Mouse (Mus musculus): Measurements from ENCODE around the gene Fxyd3. TPM values are rescaled to one million over a fixed set of nuclear protein-coding genes. Genes with fewer than 3 reads are reported as not detected.

The Fxyd3 gene
- polyA plus RNA-seq, 1 experiment = 0.64 TPM

- Histone ChIP-seq H3K27me3 (ENCODE audit: control insufficient read depth, insufficient read depth, low read length) (no peaks in the 10 kb centered on the region; the same call in 1 of the 2 replicates), H3K36me3 (ENCODE audit: control insufficient read depth, insufficient read depth, low read length) (no peaks in the 10 kb centered on the region), H3K27ac (ENCODE audit: control insufficient read depth, insufficient read depth, low read depth, low read length) (no peak overlapping the region), H3K4me1 (ENCODE audit: control insufficient read depth, insufficient read depth, low read length) (peaks cover 10% of the 10 kb centered on the region), H3K4me3 (ENCODE audit: control insufficient read depth, low read depth, low read length) (no peak overlapping the region)
- TF ChIP-seq CTCF (IDR thresholded peaks at IDR 0.05; ENCODE audit: control insufficient read depth, insufficient read depth, insufficient replicate concordance, low read depth, low read length) (no peak), POLR2A (IDR thresholded peaks at IDR 0.05; ENCODE audit: control insufficient read depth, low read depth, low read length) (no peak)
Observed at GRCm38 (mm10) chr7:31117465-31117864, 41.0 kb upstream of the Fxyd3 start.

GRCm38 (mm10) chr7:31116721-31117145 lies 40.2 kb upstream of the Fxyd3 start:
- Histone ChIP-seq H3K4me1 (ENCODE audit: control insufficient read depth, insufficient read depth, low read length) (peaks cover 10% of the 10 kb centered on the region), H3K36me3 (ENCODE audit: control insufficient read depth, insufficient read depth, low read length) (no peaks in the 10 kb centered on the region), H3K4me3 (ENCODE audit: control insufficient read depth, low read depth, low read length) (no peak overlapping the region), H3K27ac (ENCODE audit: control insufficient read depth, insufficient read depth, low read depth, low read length) (no peak overlapping the region), H3K27me3 (ENCODE audit: control insufficient read depth, insufficient read depth, low read length) (no peaks in the 10 kb centered on the region; the same call in 1 of the 2 replicates)
- TF ChIP-seq CTCF (IDR thresholded peaks at IDR 0.05; ENCODE audit: control insufficient read depth, insufficient read depth, insufficient replicate concordance, low read depth, low read length) (no peak), POLR2A (IDR thresholded peaks at IDR 0.05; ENCODE audit: control insufficient read depth, low read depth, low read length) (no peak)

- H3K36me3 ChIP-seq (ENCODE audit: control insufficient read depth, insufficient read depth, low read length) = no peaks in the 10 kb centered on the region
- H3K4me1 ChIP-seq (ENCODE audit: control insufficient read depth, insufficient read depth, low read length) = peaks cover 10% of the 10 kb centered on the region
- no peak overlapping the region for H3K27ac ChIP-seq (ENCODE audit: control insufficient read depth, insufficient read depth, low read depth, low read length)
- TF ChIP-seq POLR2A (IDR thresholded peaks at IDR 0.05; ENCODE audit: control insufficient read depth, low read depth, low read length) (no peak), CTCF (IDR thresholded peaks at IDR 0.05; ENCODE audit: control insufficient read depth, insufficient read depth, insufficient replicate concordance, low read depth, low read length) (no peak)
- no peak overlapping the region; the same call in 1 of the 2 replicates for H3K4me3 ChIP-seq (ENCODE audit: control insufficient read depth, low read depth, low read length)
- no peaks in the 10 kb centered on the region; the same call in 1 of the 2 replicates for H3K27me3 ChIP-seq (ENCODE audit: control insufficient read depth, insufficient read depth, low read length)
Observed at GRCm38 (mm10) chr7:31115587-31116043, 39.1 kb upstream of the Fxyd3 start.

- no peaks in the 10 kb centered on the region for H3K36me3 ChIP-seq (ENCODE audit: control insufficient read depth, insufficient read depth, low read length)
- TF ChIP-seq CTCF (IDR thresholded peaks at IDR 0.05; ENCODE audit: control insufficient read depth, insufficient read depth, insufficient replicate concordance, low read depth, low read length) = no peak
- no peak for TF ChIP-seq POLR2A (IDR thresholded peaks at IDR 0.05; ENCODE audit: control insufficient read depth, low read depth, low read length)
- H3K4me1 ChIP-seq (ENCODE audit: control insufficient read depth, insufficient read depth, low read length) = peaks cover 10% of the 10 kb centered on the region
- H3K4me3 ChIP-seq (ENCODE audit: control insufficient read depth, low read depth, low read length) = no peak within 1 kb of the TSS; the same call in 1 of the 2 replicates
- no peak within 1 kb of the TSS for H3K27ac ChIP-seq (ENCODE audit: control insufficient read depth, insufficient read depth, low read depth, low read length)
- H3K27me3 ChIP-seq (ENCODE audit: control insufficient read depth, insufficient read depth, low read length) = no peaks in the 10 kb centered on the region; the same call in 1 of the 2 replicates
Observed at GRCm38 (mm10) chr7:31115182-31115581, 38.7 kb upstream of the Fxyd3 start, which contains the start of gene Hpn. TSS of gene Hpn (minus strand) at chr7:31115290.

- TF ChIP-seq POLR2A (IDR thresholded peaks at IDR 0.05; ENCODE audit: control insufficient read depth, low read depth, low read length) (no peak), CTCF (IDR thresholded peaks at IDR 0.05; ENCODE audit: control insufficient read depth, insufficient read depth, insufficient replicate concordance, low read depth, low read length) (no peak)
- Histone ChIP-seq H3K4me3 (ENCODE audit: control insufficient read depth, low read depth, low read length) (no peak overlapping the region), H3K27me3 (ENCODE audit: control insufficient read depth, insufficient read depth, low read length) (no peaks in the 10 kb centered on the region; the same call in 1 of the 2 replicates), H3K36me3 (ENCODE audit: control insufficient read depth, insufficient read depth, low read length) (no peaks in the 10 kb centered on the region), H3K4me1 (ENCODE audit: control insufficient read depth, insufficient read depth, low read length) (peaks cover 10% of the 10 kb centered on the region), H3K27ac (ENCODE audit: control insufficient read depth, insufficient read depth, low read depth, low read length) (no peak overlapping the region)
Observed at GRCm38 (mm10) chr7:31114646-31115045, 38.1 kb upstream of the Fxyd3 start.

GRCm38 (mm10) chr7:31113800-31114199 lies 37.3 kb upstream of the Fxyd3 start:
- Histone ChIP-seq H3K4me1 (ENCODE audit: control insufficient read depth, insufficient read depth, low read length) (peaks cover 10% of the 10 kb centered on the region), H3K27me3 (ENCODE audit: control insufficient read depth, insufficient read depth, low read length) (no peaks in the 10 kb centered on the region; the same call in 1 of the 2 replicates), H3K4me3 (ENCODE audit: control insufficient read depth, low read depth, low read length) (no peak overlapping the region), H3K27ac (ENCODE audit: control insufficient read depth, insufficient read depth, low read depth, low read length) (no peak overlapping the region), H3K36me3 (ENCODE audit: control insufficient read depth, insufficient read depth, low read length) (no peaks in the 10 kb centered on the region)
- TF ChIP-seq POLR2A (IDR thresholded peaks at IDR 0.05; ENCODE audit: control insufficient read depth, low read depth, low read length) (no peak), CTCF (IDR thresholded peaks at IDR 0.05; ENCODE audit: control insufficient read depth, insufficient read depth, insufficient replicate concordance, low read depth, low read length) (no peak)

- H3K27ac ChIP-seq (ENCODE audit: control insufficient read depth, insufficient read depth, low read depth, low read length) = no peak overlapping the region
- H3K36me3 ChIP-seq (ENCODE audit: control insufficient read depth, insufficient read depth, low read length) = no peaks in the 10 kb centered on the region
- no peak overlapping the region for H3K4me3 ChIP-seq (ENCODE audit: control insufficient read depth, low read depth, low read length)
- TF ChIP-seq POLR2A (IDR thresholded peaks at IDR 0.05; ENCODE audit: control insufficient read depth, low read depth, low read length) (no peak), CTCF (IDR thresholded peaks at IDR 0.05; ENCODE audit: control insufficient read depth, insufficient read depth, insufficient replicate concordance, low read depth, low read length) (no peak)
- no peaks in the 10 kb centered on the region; the same call in 1 of the 2 replicates for H3K27me3 ChIP-seq (ENCODE audit: control insufficient read depth, insufficient read depth, low read length)
- peaks cover 10% of the 10 kb centered on the region for H3K4me1 ChIP-seq (ENCODE audit: control insufficient read depth, insufficient read depth, low read length)
Observed at GRCm38 (mm10) chr7:31112036-31112435, 35.5 kb upstream of the Fxyd3 start.

Measured in testis, adult 2 months (tissue).